Mouse (Mus musculus) cortical plate, adult 2 months (tissue): ENCODE measurements around the gene Bpnt1.

Experiments used
- CTCF ChIP-seq: fragments of 200-500 bp; IDR thresholded peaks from 2 replicates; pipeline ENCODE4 v1.5.1; 2011; ENCODE audit warnings: mild to moderate bottlenecking, control low read depth, low read length; ENCODE audit not compliant: insufficient read depth; ENCODE audit errors: extremely low read depth
- POLR2A ChIP-seq: fragments of 200-500 bp; IDR thresholded peaks from 2 replicates; pipeline ENCODE4 v1.6.1; 2011; ENCODE audit warnings: mild to moderate bottlenecking, low read length, control low read depth; ENCODE audit not compliant: insufficient read depth; ENCODE audit errors: extremely low read depth

- TF ChIP-seq POLR2A (no peak), CTCF (no peak)
Measured at GRCm38 (mm10) chr1:185306836-185307235, 25.1 kb upstream of the Bpnt1 start.
